Mouse (Mus musculus): Measurements from ENCODE around the gene S100a10. TPM values are rescaled to one million over a fixed set of nuclear protein-coding genes. Genes with fewer than 3 reads are reported as not detected.
A peak's percentile ranks its signal among the peaks of the same experiment; 100 is the strongest.
"Not testable (repeated sequence)": the region's sequence is repeated elsewhere in the genome, so short reads cannot be mapped to it uniquely, and the experiment has no call there.

S100a10 gene
- polyA plus RNA-seq, 1 experiment from 2014 or later, result 74.9 TPM

DNA sequence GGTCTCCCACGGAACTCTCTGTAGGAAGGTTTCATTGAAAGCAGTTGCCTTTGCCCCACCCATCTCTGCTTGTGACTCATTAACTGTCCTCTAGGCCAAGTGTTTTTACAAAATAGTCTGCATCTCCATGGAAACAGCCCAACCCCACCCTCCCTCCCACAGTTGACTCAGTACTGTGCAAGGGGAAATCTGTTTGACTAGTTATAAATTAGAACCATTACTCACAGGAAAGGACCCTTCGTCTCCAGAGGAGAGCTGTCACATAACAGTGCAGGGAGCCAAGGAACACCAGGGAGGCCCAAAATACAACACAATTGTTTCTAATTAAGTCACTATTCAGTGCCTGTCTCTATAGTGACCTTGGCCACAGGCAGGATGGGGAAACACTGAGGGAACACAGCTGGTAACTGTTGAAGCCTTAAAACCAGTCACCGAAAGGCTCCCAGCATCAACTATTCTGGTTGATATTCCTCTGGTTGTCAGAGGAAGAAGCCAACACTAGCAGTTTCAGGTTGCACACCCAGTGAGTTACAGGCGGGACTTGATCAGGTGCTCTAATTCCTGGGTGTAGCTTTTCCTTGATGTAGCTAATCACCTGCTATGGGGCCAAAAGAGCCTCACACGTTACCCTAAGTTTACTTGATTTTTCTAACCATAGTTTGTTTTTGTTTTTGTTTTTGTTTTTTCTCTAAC lies 42.5 kb downstream of the S100a10 start:
- Histone ChIP-seq H3K27me3 (ENCODE audit: low read depth, poor library complexity, severe bottlenecking) (no peaks in the 10 kb centered on the region), H3K4me1 (peaks cover 17% of the 10 kb centered on the region), H3K36me3 (no peaks in the 10 kb centered on the region), H3K27ac (no peak overlapping the region), H3K9me3 (replicated peaks) (no peaks in the 10 kb centered on the region), H3K4me3 (no peak overlapping the region)
- peak; percentile 41 for DNase-seq (ENCODE audit: low spot score)
- WGBS, result 33% methylated on average over 5 of the region's 5 CpGs

- Histone ChIP-seq H3K36me3 (no peaks in the 10 kb centered on the region), H3K9me3 (replicated peaks) (no peaks in the 10 kb centered on the region), H3K27me3 (ENCODE audit: low read depth, poor library complexity, severe bottlenecking) (no peaks in the 10 kb centered on the region), H3K4me1 (peaks cover 17% of the 10 kb centered on the region), H3K4me3 (no peak overlapping the region), H3K27ac (no peak overlapping the region)
- 90% methylated on average over 7 of the region's 7 CpGs for WGBS
- DNase-seq (ENCODE audit: low spot score), result no peak
Measured at GRCm38 (mm10) chr3:93597970-93598369, 43.1 kb downstream of the S100a10 start.

DNA sequence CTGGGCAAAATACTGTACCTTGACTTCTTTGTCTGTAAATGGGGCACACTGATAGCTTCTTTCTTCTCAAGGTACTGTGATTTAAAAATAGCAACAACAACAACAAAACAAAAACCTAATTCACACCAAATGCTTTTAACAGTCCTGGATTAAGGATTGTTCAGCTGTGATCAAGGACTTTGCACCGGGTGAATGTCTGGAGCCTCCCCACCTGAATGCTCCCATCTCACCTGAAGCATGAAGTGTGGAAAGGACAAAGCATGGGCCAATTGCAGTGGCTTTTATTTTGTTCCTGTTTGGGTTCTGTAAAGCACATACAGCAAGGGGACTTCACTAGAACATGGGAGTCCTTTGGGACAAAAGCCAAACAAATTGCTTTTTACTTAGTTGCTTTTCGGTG lies 45.3 kb downstream of the S100a10 start:
- H3K4me1 ChIP-seq, result peaks cover 17% of the 10 kb centered on the region
- 91% methylated on average over 2 of the region's 2 CpGs for WGBS
- no peaks in the 10 kb centered on the region for H3K36me3 ChIP-seq
- H3K4me3 ChIP-seq, result no peak overlapping the region
- no peaks in the 10 kb centered on the region for H3K27me3 ChIP-seq (ENCODE audit: low read depth, poor library complexity, severe bottlenecking)
- no peak for DNase-seq (ENCODE audit: low spot score)
- H3K9me3 ChIP-seq (replicated peaks), result no peaks in the 10 kb centered on the region
- no peak overlapping the region for H3K27ac ChIP-seq

GRCm38 (mm10) chr3:93601903-93602302 lies 47.0 kb downstream of the S100a10 start:
- H3K4me1 ChIP-seq, result peaks cover 12% of the 10 kb centered on the region
- DNase-seq (ENCODE audit: low spot score), result no peak
- H3K9me3 ChIP-seq (replicated peaks), result no peaks in the 10 kb centered on the region
- WGBS, result 86% methylated on average over 1 of the region's 1 CpGs
- H3K27me3 ChIP-seq (ENCODE audit: low read depth, poor library complexity, severe bottlenecking), result no peaks in the 10 kb centered on the region
- H3K4me3 ChIP-seq, result no peak overlapping the region
- no peaks in the 10 kb centered on the region for H3K36me3 ChIP-seq
- H3K27ac ChIP-seq, result no peak overlapping the region

DNA sequence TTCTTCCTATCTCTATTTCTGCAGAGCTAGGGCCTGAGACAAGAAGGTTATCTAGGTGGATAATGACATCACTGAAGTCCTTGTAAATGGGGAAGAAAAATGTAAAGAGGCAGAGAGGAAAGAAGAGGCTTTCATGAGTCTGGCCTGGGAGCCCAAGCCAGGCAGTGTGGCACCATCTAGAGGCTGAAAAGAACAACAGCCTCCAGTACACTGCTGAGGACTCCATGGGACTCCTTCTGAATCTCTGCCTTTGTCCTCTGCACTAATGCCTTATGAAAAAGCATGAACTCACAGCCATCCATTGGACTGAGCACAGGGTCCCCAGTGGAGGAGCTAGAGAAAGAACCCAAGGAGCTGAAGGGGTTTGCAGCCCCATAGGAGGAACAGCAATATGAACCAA lies 54.1 kb downstream of the S100a10 start:
- DNase-seq (ENCODE audit: low spot score); H3K27me3 ChIP-seq (ENCODE audit: low read depth, poor library complexity, severe bottlenecking); H3K4me1 ChIP-seq: not testable (repeated sequence)

More for the DNA sequence above, 54.1 kb downstream of the S100a10 start:
- H3K27ac ChIP-seq; H3K4me3 ChIP-seq; H3K36me3 ChIP-seq; H3K9me3 ChIP-seq (replicated peaks): not testable (repeated sequence)

Other genes starting within 250 kb of the S100a10 start
- gene Hrnr, start 235.3 kb upstream of the S100a10 start, polyA plus RNA-seq (2016; fragmentation: Nextera tagmentation; extraction: Ambion mirVana), result not detected in 2 replicates
- not detected in 2 replicates for gene Rptn, start 161.4 kb upstream of the S100a10 start, polyA plus RNA-seq (2016; fragmentation: Nextera tagmentation; extraction: Ambion mirVana)
- gene Tchh, start 112.8 kb upstream of the S100a10 start, polyA plus RNA-seq (2016; fragmentation: Nextera tagmentation; extraction: Ambion mirVana), result 0.16 and 0.21 TPM in 2 replicates
- not detected in 2 replicates for gene Tchhl1, start 86.3 kb upstream of the S100a10 start, polyA plus RNA-seq (2016; fragmentation: Nextera tagmentation; extraction: Ambion mirVana)
- gene S100a11, start 34.6 kb upstream of the S100a10 start, polyA plus RNA-seq (2016; fragmentation: Nextera tagmentation; extraction: Ambion mirVana), result 241 and 293 TPM in 2 replicates
- not detected in 2 replicates for gene Tdpoz2, start 97.6 kb downstream of the S100a10 start, polyA plus RNA-seq (2016; fragmentation: Nextera tagmentation; extraction: Ambion mirVana)
- not detected in 2 replicates for gene Tdpoz1, start 121.2 kb downstream of the S100a10 start, polyA plus RNA-seq (2016; fragmentation: Nextera tagmentation; extraction: Ambion mirVana)
- gene Gm37596, start 138.0 kb downstream of the S100a10 start, polyA plus RNA-seq (2016; fragmentation: Nextera tagmentation; extraction: Ambion mirVana), result not detected in 2 replicates
- gene Gm5773, start 217.9 kb downstream of the S100a10 start, polyA plus RNA-seq (2016; fragmentation: Nextera tagmentation; extraction: Ambion mirVana), result not detected in 2 replicates
- not detected in 2 replicates for gene Tdpoz4, start 241.3 kb downstream of the S100a10 start, polyA plus RNA-seq (2016; fragmentation: Nextera tagmentation; extraction: Ambion mirVana)